Mouse (Mus musculus): ENCODE measurements around the gene Ppp6r2. TPM values are rescaled to one million over a fixed set of nuclear protein-coding genes. Genes with fewer than 3 reads are reported as not detected.
A peak's percentile ranks its signal among the peaks of the same experiment; 100 is the strongest.

The Ppp6r2 gene
- total and polyA plus RNA-seq, 2 experiments from 2014 or later: 27.7 to 98.4 TPM

DNA sequence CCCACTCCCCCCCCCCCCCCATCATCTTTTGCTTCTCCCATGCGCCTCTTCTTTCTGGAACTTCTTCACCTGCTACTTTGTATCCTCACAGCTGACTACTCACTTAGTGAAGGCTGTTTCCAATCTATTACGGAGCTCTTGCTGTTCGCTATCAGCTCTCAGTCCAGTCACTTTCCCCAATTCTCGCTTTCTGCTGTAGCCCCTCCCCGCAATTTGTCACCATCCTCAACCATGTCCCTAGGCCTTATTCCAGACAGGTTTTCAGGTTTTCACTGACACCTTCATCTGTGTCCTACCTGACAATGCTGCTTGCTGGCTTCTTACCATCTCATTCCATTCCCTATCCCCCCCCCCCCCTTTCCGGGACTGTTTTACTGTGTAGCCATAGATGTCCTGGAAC is 1.1 kb downstream of the Ppp6r2 start:
- Histone ChIP-seq H3K9me3 (replicated peaks; ENCODE audit: control insufficient read depth, low read length) (no peaks in the 10 kb centered on the region), H3K4me3 (ENCODE audit: low read depth, low read length) (peak overlapping the region; percentile 100), H3K9ac (replicated peaks; ENCODE audit: low read depth, low read length) (0 out of 2 replicates have a peak overlapping the region, but pooled peaks have one; percentile 99), H3K36me3 (replicated peaks; ENCODE audit: control insufficient read depth, insufficient read depth, low read length) (no peaks in the 10 kb centered on the region), H3K27ac (ENCODE audit: low read depth) (no peak overlapping the region), H3K4me1 (ENCODE audit: control insufficient read depth, insufficient read depth) (peaks cover 24% of the 10 kb centered on the region), H3K4me2 (ENCODE audit: low read depth, low read length) (peak overlapping the region; percentile 91), H3K27me3 (ENCODE audit: control insufficient read depth, insufficient read depth, low read length) (no peaks in the 10 kb centered on the region)
- ATAC-seq (ENCODE audit: insufficient read depth, low read depth) (no peak), DNase-seq (ENCODE audit: low spot score) (no peak)
- TF ChIP-seq CTCF (IDR thresholded peaks at IDR 0.05; ENCODE audit: low read depth) (no peak), EP300 (IDR thresholded peaks at IDR 0.05; ENCODE audit: low read depth) (no peak)
- 74% methylated on average over 6 of the region's 6 CpGs for WGBS

GRCm38 (mm10) chr15:89213517-89213916 is 2.2 kb downstream of the Ppp6r2 start:
- no peak overlapping the region for H3K4me2 ChIP-seq (ENCODE audit: low read depth, low read length)
- TF ChIP-seq CTCF (IDR thresholded peaks at IDR 0.05; ENCODE audit: low read depth) (no peak), EP300 (IDR thresholded peaks at IDR 0.05; ENCODE audit: low read depth) (no peak)
- 61% methylated on average over 3 of the region's 3 CpGs for WGBS
- no peaks in the 10 kb centered on the region for H3K9me3 ChIP-seq (replicated peaks; ENCODE audit: control insufficient read depth, low read length)
- no peaks in the 10 kb centered on the region for H3K27me3 ChIP-seq (ENCODE audit: control insufficient read depth, insufficient read depth, low read length)
- peaks cover 24% of the 10 kb centered on the region for H3K4me1 ChIP-seq (ENCODE audit: control insufficient read depth, insufficient read depth)
- H3K9ac ChIP-seq (replicated peaks; ENCODE audit: low read depth, low read length): no peak overlapping the region
- DNase-seq (ENCODE audit: low spot score) (no peak), ATAC-seq (ENCODE audit: insufficient read depth, low read depth) (no peak)
- H3K27ac ChIP-seq (ENCODE audit: low read depth): no peak overlapping the region
- no peak overlapping the region for H3K4me3 ChIP-seq (ENCODE audit: low read depth, low read length)
- no peaks in the 10 kb centered on the region for H3K36me3 ChIP-seq (replicated peaks; ENCODE audit: control insufficient read depth, insufficient read depth, low read length)

DNA sequence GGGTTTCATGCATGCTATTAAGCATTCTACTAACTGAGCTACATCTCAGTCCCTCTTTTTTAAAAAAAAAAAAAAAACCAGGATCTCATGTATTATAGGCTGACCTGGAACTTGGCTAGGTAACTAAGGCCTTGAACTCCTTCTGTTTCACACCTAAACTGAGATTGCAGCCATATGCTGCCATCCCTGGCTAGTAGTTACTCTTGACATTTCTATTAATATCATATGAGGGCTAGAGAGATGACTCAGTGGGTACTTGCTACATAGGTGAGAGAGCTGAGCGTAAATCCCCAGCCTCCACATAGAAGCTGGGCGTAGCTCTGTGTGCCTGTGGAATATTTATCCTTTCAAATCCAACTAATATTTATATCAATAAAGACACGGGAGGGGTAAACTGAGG is 3.6 kb downstream of the Ppp6r2 start:
- peak overlapping the region; percentile 53 for H3K27ac ChIP-seq (ENCODE audit: low read depth)
- 70% methylated on average over 3 of the region's 3 CpGs for WGBS

DNA sequence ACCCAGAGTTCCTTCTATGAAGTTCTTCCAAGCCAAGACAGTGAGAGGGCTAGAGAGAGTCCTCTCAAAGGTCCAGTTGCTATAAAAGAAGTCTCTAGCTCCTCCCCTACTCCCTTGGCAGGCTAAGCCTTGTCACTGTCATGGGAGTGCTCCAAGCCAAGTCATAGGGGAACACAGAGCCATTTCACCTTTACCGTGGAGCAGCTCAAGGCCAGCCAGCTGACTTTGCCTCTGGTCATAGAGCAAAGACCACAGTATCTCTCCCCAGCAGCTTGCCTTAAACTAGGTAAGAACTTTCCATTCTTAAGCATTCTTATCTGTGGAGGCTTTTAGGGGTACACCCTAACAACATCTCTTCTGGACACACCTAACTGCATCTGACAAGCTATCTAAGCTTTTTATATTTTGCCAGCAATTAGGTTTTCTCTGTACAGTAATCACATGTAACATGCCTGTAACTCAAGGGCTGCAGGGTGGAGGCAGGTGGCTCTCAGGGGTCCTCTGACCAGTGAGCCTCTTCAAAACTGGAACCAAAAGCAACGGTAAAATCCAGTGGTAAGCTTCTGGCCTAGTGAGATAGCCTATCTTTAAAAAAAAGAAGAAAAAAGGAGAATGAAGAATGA is 4.4 kb downstream of the Ppp6r2 start:
- H3K9me3 ChIP-seq (replicated peaks; ENCODE audit: control insufficient read depth, low read length): no peaks in the 10 kb centered on the region
- TF ChIP-seq CTCF (IDR thresholded peaks at IDR 0.05; ENCODE audit: low read depth): no peak
- TF ChIP-seq EP300 (IDR thresholded peaks at IDR 0.05; ENCODE audit: low read depth): no peak
- peak; percentile 43 for DNase-seq (ENCODE audit: low spot score)
- H3K27ac ChIP-seq (ENCODE audit: low read depth): peak overlapping the region; percentile 53
- WGBS: 46% methylated on average over 2 of the region's 2 CpGs
- no peaks in the 10 kb centered on the region for H3K36me3 ChIP-seq (replicated peaks; ENCODE audit: control insufficient read depth, insufficient read depth, low read length)
- H3K4me1 ChIP-seq (ENCODE audit: control insufficient read depth, insufficient read depth): peaks cover 24% of the 10 kb centered on the region
- H3K4me2 ChIP-seq (ENCODE audit: low read depth, low read length): no peak overlapping the region
- H3K27me3 ChIP-seq (ENCODE audit: control insufficient read depth, insufficient read depth, low read length): no peaks in the 10 kb centered on the region
- no peak overlapping the region for H3K4me3 ChIP-seq (ENCODE audit: low read depth, low read length)
- peak; percentile 21; the same call in 1 of the 2 replicates for ATAC-seq (ENCODE audit: insufficient read depth, low read depth)
- no peak overlapping the region for H3K9ac ChIP-seq (replicated peaks; ENCODE audit: low read depth, low read length)

More for the DNA sequence above, 3.6 kb downstream of the Ppp6r2 start:
- Histone ChIP-seq H3K4me1 (ENCODE audit: control insufficient read depth, insufficient read depth) (peaks cover 24% of the 10 kb centered on the region), H3K4me3 (ENCODE audit: low read depth, low read length) (no peak overlapping the region), H3K4me2 (ENCODE audit: low read depth, low read length) (no peak overlapping the region), H3K27me3 (ENCODE audit: control insufficient read depth, insufficient read depth, low read length) (no peaks in the 10 kb centered on the region), H3K9me3 (replicated peaks; ENCODE audit: control insufficient read depth, low read length) (no peaks in the 10 kb centered on the region), H3K9ac (replicated peaks; ENCODE audit: low read depth, low read length) (no peak overlapping the region), H3K36me3 (replicated peaks; ENCODE audit: control insufficient read depth, insufficient read depth, low read length) (no peaks in the 10 kb centered on the region)
- TF ChIP-seq EP300 (IDR thresholded peaks at IDR 0.05; ENCODE audit: low read depth): no peak
- TF ChIP-seq CTCF (IDR thresholded peaks at IDR 0.05; ENCODE audit: low read depth): no peak
- ATAC-seq (ENCODE audit: insufficient read depth, low read depth) (no peak), DNase-seq (ENCODE audit: low spot score) (no peak)

DNA sequence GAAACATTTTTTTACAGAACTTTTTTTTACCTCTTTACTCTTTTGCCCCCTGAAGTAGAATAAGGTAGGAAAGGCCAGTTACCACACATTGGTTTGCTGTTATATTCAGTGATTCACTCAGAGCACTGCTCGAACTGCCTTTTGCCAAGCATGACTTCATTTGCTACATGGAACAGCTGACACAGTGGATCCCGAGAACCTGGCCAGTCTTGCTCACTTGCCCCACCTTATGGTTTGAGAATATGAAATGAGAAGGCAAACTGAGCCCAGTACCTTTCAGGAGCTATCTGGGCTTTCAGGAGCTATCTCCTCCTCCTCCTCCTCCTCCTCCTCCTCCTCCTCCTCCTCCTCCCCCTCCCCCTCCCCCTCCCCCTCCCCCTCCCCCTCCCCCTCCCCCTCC is 22.2 kb downstream of the Ppp6r2 start:
- Histone ChIP-seq H3K4me1 (ENCODE audit: control insufficient read depth, insufficient read depth) (no peaks in the 10 kb centered on the region), H3K9me3 (replicated peaks; ENCODE audit: control insufficient read depth, low read length) (no peaks in the 10 kb centered on the region), H3K36me3 (replicated peaks; ENCODE audit: control insufficient read depth, insufficient read depth, low read length) (no peaks in the 10 kb centered on the region), H3K27ac (ENCODE audit: low read depth) (no peak overlapping the region), H3K27me3 (ENCODE audit: control insufficient read depth, insufficient read depth, low read length) (no peaks in the 10 kb centered on the region), H3K9ac (replicated peaks; ENCODE audit: low read depth, low read length) (no peak overlapping the region), H3K4me3 (ENCODE audit: low read depth, low read length) (no peak overlapping the region), H3K4me2 (ENCODE audit: low read depth, low read length) (no peak overlapping the region)
- no peak; the same call in 1 of the 2 replicates for ATAC-seq (ENCODE audit: insufficient read depth, low read depth)
- DNase-seq (ENCODE audit: low spot score): peak; percentile 77
- peak; percentile 44 for TF ChIP-seq CTCF (IDR thresholded peaks at IDR 0.05; ENCODE audit: low read depth)
- TF ChIP-seq EP300 (IDR thresholded peaks at IDR 0.05; ENCODE audit: low read depth): no peak
- 10% methylated on average over 2 of the region's 2 CpGs for WGBS

- no peaks in the 10 kb centered on the region for H3K9me3 ChIP-seq (replicated peaks; ENCODE audit: control insufficient read depth, low read length)
- ATAC-seq (ENCODE audit: insufficient read depth, low read depth) (no peak), DNase-seq (ENCODE audit: low spot score) (no peak)
- no peaks in the 10 kb centered on the region for H3K36me3 ChIP-seq (replicated peaks; ENCODE audit: control insufficient read depth, insufficient read depth, low read length)
- H3K4me2 ChIP-seq (ENCODE audit: low read depth, low read length): no peak overlapping the region
- 85% methylated on average over 4 of the region's 4 CpGs for whole genome bisulfite sequencing
- H3K9ac ChIP-seq (replicated peaks; ENCODE audit: low read depth, low read length): no peak overlapping the region
- 0 out of 2 replicates have a peak, but pooled peaks cover under 1% of the 10 kb centered on the region for H3K4me1 ChIP-seq (ENCODE audit: control insufficient read depth, insufficient read depth)
- no peak overlapping the region for H3K4me3 ChIP-seq (ENCODE audit: low read depth, low read length)
- no peaks in the 10 kb centered on the region for H3K27me3 ChIP-seq (ENCODE audit: control insufficient read depth, insufficient read depth, low read length)
- no peak overlapping the region for H3K27ac ChIP-seq (ENCODE audit: low read depth)
- no peak for TF ChIP-seq CTCF (IDR thresholded peaks at IDR 0.05; ENCODE audit: low read depth)
- no peak for TF ChIP-seq EP300 (IDR thresholded peaks at IDR 0.05; ENCODE audit: low read depth)
Observed at GRCm38 (mm10) chr15:89234052-89234451, 22.7 kb downstream of the Ppp6r2 start.

Data from heart, postnatal 0 days (tissue).